Mouse (Mus musculus) induced T-regulatory cell, adult 2 months (primary cell): ENCODE results near the gene Gm11042.

Source experiments
- DNase-seq: peaks from one replicate; pipeline ENCODE4 v3.0.0-alpha.2; 2012; ENCODE audit warnings: low read depth

Gm11042 gene

DNA sequence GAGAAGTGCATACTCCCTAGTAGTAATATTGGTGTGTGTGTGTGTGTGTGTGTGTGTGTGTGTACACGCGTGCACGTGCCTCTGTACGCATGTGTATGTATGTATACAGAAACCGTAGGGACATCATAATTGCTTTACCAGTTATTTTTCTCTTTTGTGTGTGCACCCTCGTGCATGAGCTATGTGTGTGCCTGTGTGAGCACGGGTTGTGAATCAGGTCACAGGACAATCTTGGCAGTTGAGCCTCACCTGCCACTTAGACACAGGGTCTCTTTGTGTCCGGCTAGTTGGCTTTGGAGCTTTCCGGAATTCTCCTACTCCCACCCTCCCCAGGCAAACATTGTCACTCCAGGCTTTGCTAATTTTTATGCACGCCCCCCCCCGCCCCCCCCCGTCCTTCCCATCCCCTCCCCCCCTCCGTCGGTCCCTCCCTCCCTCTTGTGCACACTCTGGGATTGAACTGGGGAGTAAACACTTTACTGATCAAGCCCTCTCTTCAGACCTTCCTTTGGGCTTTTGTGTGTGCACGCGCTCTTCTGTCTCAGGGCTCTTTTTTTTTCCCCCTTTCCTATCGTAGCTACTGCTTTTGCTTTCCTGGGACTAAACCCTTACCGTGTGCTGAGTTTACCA, at the start of gene Gm11042:
Gm11042 (minus strand) TSS at position 51 of the 630 bp plus-strand sequence.
- no peak for DNase-seq

- no peak for DNase-seq
Measured at GRCm38 (mm10) chr12:74364477-74364876, 48.3 kb upstream of the Gm11042 start.

- DNase-seq: no peak
Measured at GRCm38 (mm10) chr12:74363076-74363475, 46.9 kb upstream of the Gm11042 start.

- DNase-seq: no peak
Measured at GRCm38 (mm10) chr12:74362453-74362852, 46.3 kb upstream of the Gm11042 start.

DNA sequence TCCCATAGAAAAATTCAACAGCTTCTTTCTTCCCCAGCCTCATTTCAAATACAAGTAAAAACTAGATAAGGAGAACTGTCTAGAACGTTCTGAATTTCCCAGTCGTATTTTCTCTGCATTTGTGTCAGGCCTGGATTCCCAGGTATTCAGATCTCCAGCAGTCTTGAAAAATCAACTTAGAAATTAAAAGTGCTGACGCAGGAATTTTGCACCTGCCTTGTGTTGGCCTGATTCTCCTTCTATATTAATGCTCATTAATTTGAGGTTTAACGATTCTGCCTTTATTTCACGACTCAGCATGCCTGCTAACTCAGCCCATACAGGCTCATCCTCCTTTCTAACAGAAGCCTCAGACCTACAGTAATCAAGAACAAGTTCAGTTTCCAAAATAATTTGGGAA, 43.6 kb upstream of the Gm11042 start:
- no peak for DNase-seq

- no peak for DNase-seq
Measured at GRCm38 (mm10) chr12:74357806-74358205, 41.6 kb upstream of the Gm11042 start.

- DNase-seq: no peak
Measured at GRCm38 (mm10) chr12:74342720-74343119, 26.5 kb upstream of the Gm11042 start.

DNA sequence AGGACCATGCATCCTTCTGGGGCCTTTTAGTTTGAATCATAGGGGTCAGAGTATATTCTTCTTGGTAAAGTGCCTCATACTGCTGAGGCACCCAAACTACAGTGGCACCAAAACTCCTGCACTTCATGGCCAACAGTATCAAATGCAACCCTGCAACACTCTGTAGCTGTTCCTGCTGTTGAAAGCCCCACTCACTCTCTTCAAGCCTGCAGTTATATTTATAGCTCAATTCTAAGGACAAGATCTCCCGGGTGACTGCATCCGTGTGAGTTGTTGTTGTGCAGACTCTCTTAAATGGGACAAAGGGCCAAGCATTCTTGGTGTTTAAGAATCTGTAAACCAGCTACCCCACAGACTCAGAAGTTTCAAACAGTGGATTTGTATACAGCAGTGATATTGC, 23.9 kb upstream of the Gm11042 start:
- DNase-seq: no peak

GRCm38 (mm10) chr12:74333706-74334105, 17.5 kb upstream of the Gm11042 start:
- DNase-seq: no peak

GRCm38 (mm10) chr12:74333016-74333415, 16.8 kb upstream of the Gm11042 start:
- DNase-seq: peak; percentile 66

GRCm38 (mm10) chr12:74329759-74330158, 13.6 kb upstream of the Gm11042 start:
- no peak for DNase-seq

DNA sequence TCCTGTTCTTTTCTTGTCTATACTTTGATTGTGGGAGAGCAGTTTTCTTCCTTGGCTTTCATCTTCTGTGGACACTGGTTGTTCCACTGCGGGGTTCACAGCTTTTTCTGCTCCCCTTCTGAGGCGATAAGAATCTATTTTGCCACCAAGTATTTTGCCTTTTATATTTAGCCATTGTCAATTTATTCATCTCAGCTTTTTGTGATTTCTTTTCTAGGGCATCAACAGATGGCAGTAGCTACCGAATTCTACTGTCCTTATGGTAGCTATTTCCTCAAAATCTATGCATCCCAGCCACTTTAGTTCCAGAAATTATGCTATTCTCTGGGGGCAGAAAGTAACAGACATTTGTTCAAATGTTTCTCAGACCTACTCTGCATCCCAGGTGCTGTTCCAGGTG, 10.4 kb upstream of the Gm11042 start:
- DNase-seq: no peak

- DNase-seq: no peak
Measured at GRCm38 (mm10) chr12:74321981-74322380, 5.8 kb upstream of the Gm11042 start.

GRCm38 (mm10) chr12:74320318-74320717, 4.1 kb upstream of the Gm11042 start:
- DNase-seq: peak; percentile 69

DNA sequence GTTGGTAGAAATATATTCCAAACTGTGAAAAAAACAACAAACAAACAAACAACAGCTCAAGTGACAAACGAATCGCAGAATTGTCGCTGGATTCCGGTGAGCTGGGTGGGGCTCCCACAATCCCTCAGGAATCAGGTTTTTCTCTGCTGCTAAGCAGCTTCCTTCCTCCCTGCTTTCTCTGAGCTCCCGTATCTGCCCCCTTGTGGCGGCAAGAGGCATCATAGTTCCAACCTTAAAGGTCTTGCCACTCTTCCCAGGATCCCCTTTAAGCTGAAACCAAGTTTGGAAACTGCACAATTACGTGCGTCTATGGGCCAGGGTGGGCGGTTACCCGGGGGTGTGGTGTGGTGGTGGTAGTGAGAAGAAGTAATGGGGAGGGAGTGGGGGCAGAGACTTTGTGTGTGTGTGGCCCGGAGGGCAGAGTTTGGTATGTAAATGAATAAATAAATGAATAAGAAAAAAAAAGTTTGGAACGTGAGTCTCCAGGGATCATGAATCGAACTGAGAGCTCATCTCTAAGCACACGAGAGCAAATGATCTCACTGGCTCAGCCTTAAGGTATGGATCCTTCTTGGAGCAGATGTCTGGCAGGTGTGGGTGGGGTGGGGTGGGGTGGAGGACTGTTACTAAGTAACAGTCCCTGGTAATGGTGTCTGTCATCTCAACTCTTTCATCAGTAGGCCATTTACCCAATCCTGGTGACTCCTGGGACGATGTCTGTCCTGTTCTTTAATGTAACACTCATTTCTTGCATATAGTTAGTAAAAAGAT, 980 bp upstream of the Gm11042 start:
- DNase-seq: peak; percentile 44

DNA sequence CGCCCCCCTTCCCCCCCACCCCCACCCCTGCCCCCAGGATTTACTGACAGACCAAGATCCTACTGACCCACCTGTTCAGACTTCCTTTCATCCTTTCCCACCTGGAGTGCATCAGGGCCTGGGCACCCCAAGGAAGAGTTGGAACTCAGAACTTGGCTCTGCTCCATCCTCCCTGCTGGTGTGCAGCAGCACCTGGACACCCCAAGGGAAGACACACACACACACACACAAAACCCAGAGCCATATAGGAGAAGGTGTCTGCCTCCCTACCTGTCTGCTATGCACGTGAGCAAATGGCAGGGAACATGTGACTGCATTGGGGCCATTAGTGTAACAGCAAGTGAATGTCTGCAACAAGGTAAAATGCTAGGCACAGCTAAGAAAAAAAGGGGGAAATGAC, 973 bp downstream of the Gm11042 start:
- no peak for DNase-seq

DNA sequence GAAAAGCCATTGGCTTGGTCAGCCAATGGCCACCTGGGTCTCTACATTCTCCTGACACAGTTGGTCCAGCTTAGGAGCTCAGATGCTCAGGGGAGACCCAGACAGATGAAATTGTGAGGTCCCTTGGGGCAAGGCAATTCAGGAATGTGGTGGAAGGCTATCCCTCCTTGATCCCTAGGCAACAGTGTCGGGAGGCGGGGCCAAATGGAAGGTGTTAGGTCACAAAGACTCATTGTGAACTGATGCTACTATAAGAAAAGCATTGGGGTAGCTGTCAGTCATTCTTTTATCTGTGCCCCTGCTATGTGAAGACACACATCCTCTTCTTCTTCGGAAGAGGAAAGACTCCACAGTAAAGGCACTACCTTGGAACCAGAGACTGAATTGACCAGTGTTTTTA, 3.6 kb downstream of the Gm11042 start:
- no peak for DNase-seq

DNA sequence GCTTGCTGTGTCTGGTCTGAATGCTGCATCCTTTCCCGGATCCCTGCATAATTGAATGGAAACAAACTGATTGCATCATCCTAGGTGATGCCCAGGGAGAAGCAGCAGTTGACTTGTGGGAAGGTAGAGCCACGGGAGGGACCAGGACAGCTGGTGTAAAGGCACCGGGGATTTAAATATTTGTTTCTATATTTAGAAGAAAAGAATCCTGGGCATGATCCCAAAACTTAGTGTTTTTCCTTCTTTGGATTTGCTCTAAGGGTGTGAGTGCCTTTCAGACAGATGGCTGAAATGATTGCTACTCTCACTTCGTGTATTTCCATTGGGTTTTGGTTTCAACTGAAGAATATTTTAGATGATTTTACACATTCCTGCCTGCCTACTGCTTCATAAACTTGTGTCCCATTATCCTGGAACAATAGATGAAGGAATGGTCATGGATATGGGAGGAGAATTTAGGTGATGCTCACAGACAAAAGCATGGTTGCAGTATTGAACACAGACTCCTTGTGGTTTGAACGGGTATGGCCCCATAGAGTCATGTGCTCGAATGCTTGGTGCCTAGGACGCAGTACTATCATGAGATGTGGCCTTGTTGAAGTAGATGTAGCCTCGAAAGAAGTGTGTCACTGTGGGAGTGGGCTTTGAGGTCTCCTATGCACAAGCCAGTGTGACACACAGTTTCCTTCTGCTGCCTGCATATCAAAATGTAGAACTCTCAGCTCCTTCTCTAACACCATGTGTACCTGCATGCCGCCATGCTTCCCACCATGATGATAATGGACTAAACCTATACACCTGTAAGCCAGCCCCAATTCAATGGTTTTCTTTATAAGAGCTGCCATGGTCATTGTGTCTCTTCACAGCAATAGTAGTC, 12.5 kb downstream of the Gm11042 start:
- no peak for DNase-seq

DNA sequence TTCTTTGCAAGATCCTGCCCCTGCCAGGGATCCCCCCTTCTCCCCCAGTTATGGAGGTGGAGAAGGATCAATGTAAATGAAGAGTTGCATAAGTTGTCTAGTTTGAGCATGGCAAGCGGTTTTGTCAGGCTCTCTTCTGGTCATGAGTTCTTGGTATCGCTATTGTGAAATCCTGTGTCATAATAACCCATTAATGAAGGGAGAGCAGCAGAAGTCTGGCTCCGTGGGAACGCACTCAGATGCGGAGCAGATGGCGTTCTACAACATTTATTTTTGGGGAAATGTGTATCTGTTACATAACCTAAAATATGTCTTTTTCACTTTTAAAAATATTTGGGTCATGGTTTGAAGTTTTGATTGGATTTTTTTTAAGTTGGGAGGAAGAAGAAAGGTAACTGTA, 14.6 kb downstream of the Gm11042 start:
- no peak for DNase-seq

DNA sequence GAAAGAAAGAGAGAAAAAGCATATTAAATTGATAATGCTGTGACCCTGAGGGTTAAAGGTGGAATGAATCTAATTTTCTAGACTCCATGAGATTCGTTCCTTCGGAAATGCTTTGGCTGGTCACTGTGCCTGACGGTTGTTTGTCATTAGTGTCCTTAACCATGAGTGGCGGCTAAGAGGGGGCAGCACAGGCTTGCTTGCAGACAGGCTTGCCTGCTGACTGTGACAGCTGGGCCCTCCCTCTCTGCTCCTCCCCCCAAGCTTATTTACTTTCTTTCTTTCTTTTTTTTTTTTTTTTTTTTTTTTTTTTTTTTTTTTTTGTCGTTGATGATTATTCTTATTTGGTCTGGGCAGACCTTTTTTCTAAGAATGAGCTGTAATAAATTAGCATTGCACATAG, 19.8 kb downstream of the Gm11042 start:
- no peak for DNase-seq

GRCm38 (mm10) chr12:74293624-74294023, 22.6 kb downstream of the Gm11042 start:
- DNase-seq: peak; percentile 27

DNA sequence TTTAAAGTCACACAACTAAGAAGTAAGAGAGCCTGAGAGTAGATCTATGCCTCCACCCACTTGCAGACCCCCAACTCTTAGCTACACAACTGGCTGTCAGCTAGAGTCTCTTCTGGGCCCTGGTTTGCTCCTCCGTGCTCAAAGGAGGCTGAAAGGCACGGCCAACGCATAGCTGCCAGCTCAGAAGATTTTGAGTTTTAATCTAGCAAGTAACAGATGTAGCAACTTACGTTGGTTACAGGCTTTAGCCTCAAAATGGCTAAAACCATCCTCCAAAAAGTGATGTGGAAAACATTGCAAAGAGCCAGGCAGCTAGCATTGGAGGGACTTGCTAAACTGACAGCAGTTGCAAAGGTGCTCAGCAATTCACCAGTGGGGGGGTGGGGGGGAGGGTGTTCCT, 25.2 kb downstream of the Gm11042 start:
- no peak for DNase-seq

GRCm38 (mm10) chr12:74284685-74285054, 31.5 kb downstream of the Gm11042 start:
- no peak for DNase-seq
